Mouse (Mus musculus) adrenal gland, adult 18-20 months (tissue): ENCODE measurements at regions not wholly inside any gene's neighbourhood (a gene's known extent, or its start where the extent isn't known, plus 50 kb on each side); places are given as distances from the start of the nearest gene placed in this dataset.

Source experiments
- DNase-seq, 2 experiments: peaks; one replicate each; pipeline ENCODE4 v3.0.0; 2021 to 2022; ENCODE audit warnings: low spot score in 2 of 2

DNA sequence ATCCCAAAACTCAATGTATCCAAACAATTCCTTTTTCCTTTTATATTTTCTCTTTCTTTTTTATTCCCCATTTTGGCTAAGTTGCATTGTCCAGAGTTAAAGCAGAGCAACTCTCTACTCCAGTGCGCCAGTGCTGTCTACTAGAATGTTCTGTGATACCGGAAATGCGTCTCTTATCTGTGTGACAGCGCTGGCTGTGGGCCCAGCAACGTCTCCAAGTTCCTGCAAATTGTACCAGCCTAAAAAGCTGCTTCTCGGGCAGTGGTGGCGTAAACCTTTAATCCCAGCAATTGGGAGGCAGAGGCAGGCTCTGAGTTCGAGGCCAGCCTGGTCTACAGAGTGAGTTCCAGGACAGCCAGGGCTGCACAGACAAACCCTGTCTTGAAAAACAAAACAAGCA, 59.4 kb downstream of the Cox18 start:
- DNase-seq = no peak

DNA sequence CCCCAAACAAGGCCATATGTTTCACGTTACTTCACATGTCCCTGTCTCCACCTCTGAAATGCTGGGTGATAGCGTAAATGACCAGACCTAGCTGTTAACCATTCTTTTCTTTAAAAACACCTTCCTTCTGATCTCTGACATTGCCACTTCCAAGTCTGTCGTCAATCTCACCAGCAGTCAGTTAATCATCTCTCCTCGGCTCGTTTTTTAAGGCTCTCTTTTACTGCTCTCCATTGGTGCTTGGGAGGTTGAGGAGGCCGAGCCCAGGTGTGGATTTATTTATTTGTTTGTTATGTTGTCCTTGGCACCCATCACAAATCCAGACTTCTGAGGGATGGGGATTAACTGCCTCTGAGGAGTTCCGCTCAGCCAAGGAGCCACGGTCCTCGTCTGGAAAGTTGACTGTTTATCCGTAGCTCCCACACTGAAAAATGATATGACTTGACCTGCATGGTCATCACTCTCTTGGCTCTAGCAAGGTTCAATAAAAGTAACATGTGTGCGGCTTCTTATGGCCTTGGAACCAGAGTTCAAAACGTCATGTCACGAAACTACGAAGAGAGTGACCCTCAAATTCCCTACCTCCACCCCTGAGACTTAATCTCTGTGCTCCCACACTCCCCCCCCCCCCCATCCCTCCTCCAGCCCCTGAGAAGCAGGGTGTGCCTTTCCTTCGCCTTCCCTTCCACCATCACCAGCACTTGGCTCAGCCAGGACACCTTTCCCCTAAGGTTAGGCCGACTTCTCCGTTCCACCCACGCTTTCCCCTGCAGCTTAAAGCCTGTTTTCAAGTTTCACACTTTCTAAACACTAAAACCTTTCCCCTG, 60.6 kb downstream of the Cox18 start:
- DNase-seq = no peak

DNA sequence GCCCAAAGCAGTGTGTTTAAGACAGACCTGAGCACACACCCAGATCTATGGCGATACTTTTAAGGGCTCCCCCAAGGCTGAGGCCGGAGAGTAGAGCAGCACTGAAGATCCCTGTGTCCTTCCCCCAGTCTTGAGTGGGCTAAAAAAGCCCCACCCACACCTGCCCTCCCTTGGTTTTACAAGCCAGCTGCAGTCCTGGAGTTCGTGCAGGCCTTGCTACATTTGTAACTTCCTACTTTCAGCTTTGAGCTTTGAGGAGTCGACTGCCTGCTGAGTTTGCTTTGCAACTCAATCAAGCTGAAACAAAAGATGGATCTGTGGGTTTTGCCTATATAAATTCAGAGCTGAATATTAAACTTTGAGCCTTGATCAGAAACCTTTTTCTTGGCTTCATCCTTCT, 63.5 kb downstream of the Cox18 start:
- no peak for DNase-seq

DNA sequence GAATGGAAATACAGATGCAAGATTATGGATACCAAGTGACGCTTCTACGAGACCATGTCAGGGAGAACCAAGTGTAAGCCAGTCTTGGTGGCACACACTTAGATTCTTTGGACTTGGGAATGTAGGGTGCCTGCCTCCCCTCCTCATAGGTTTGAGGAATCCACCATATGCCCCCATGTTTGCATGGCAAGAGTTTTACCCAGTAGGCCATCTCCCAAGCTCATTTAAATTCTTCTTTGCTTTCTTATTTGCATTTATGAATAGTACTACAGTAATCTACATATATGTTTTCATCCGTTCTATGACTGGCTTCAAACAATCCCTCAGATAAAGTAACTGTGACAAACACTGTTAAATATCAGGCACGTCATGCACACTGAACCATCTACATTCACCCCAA, 67.3 kb downstream of the Cox18 start:
- DNase-seq = no peak

DNA sequence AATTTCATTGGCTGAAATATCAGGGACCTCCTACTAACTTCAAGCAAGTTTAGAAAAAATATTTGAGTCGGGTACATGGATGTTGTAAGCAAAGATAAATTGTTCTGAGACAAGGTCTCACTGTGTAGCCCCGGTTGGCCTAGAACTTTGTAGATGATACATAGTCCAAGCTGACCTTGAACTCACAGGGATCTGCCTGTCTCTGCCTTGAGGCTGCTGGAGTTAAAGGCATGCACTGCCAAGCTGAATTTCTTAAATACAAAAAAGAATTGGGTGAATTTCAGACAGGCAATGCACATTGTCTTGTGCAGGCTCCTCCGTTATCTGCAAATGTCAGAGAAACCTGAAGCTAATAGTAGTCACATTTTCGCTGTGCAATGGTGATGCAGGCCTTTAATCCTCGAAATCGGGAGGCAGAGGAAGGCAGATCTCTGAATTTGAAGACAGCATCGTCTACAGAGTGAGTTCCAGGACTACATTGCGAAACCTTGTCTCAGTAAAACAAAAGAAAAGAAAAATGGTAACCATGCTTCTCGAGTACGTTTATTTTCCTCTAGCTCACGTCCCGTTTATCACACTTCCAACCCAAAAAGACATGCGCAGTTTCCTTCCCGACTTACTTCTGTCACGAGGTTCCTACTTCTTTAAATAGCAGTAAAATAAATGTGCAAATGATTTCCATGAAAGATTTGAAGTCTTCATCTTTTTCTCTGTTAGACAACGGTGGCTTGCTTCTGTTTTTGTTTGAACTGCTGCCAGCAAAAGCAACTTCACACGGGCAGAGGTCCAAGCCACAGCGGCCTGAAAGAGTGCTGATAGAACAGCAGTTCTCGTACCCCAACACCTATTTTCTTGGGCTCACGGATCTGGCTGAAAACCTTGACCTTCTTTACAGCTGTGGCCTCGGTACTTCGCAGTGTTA, 73.9 kb downstream of the Cox18 start:
- DNase-seq = peak; percentile 26 to 38

DNA sequence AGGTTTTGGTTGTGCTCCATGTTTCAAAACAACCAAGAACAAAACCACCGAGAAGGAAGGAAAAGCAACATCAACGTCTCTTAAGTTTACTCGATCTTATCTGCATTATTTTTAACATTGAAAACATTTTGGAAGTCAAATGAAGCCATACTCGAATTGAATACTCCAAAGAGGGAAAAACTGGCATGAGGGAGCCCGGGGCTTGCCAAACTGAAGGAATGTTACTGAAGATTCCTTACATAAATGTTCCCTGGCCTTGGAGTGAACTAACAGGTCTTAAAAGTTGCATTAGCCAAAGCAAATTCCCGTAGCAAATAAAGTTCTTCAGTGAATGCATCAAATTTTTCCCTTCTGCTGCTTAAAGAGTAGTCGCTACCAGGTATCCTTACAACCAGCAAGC, 87.8 kb downstream of the Cox18 start:
- DNase-seq = no peak

DNA sequence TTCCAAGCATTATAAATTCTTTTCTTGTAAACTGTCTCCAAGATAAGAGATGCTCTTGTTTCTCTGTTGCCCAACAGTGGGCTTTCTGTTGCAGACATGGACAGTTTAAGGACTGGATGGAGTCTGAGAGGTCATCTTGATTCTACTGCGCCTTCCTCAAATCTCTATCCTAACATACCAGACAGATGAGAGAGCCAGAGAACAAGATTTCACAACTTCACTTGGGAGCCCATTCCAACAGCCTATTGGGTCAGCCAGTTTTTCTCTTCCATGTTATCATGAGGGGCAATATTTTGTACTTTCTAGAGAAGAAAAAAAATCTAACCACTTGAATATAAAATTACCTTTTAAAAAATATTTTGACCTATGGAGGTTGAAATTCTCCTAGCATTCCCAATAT, 116.8 kb downstream of the Cox18 start:
- DNase-seq = no peak

DNA sequence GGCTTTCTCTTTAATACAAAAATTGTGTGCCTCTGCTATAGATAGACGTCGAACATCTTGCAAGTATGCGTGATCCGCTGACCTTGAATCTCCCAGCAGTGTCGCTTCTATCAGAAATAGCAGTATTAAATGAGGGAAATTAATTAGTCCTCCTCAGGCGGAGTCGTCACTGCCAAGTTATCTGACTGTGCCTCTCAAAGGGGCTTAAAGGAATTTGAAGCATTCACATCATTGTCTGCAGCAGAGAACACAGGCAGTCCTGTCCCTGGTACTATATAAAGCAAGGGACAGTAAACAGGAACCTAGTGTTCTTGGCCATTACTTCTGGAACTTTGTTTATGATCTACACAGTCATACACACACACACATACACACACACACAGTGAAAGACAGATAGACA, 119.1 kb downstream of the Cox18 start:
- DNase-seq = no peak

DNA sequence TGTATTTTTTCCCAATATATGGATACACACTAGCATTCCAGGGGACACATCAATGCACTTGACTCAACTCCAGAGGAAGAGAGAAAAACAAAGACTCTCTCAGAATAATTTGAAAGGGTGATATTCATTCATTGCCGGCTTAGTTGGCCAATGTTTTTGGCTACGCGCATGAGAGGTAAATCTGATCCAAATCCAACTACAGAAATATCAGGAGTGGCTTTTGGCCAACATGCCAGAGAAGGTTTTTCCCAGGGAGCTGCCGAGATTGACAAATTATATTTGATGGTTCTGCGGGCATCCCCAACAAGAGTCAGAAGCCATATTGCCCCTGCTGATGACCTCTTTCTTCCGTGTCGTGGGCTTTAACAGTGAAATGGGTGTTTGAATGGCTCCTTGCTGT, 135.3 kb downstream of the Cox18 start:
- DNase-seq = no peak

DNA sequence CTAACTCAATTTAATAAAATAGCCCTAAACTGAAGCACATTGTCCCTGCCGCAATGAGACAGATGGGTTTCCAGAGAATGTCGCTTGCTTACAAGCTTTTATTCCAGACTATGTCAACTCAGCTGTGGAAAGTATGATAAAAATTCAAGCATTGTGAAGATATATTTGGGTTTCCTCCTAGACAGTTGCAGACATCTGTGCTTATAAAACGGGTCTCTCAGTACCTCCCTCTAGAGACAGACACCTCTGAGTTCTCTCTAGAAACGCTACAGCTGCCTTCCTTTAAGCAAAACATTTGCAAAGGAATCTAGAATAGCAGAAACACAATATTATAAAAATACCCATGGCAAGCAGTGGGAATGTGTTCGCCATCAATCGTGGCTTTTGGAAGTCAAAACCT, 137.3 kb downstream of the Cox18 start:
- DNase-seq = no peak

DNA sequence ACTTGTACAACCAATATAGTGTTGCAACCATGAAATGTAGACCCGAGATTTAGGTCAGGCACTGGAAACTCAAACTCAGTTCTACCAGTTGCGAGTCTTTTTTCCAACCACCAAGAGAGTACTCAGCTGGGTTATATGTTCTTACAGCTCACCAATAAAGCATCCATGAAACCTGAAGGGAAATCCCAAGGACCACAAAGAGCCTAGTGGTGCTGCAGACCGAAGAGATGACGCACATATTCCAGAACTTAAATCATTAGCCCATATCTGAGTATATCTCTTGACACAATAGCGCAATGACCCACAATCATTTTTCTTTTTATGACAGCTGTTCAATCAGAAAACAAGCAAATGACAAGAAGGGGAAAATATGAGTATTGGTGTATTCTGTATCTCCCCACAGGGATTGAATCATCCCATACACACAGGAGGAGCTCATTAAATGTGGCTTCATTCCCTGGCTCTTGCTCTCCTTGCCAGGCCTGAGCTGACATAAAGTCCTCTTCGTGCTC, 146.7 kb downstream of the Cox18 start:
- DNase-seq = no peak

DNA sequence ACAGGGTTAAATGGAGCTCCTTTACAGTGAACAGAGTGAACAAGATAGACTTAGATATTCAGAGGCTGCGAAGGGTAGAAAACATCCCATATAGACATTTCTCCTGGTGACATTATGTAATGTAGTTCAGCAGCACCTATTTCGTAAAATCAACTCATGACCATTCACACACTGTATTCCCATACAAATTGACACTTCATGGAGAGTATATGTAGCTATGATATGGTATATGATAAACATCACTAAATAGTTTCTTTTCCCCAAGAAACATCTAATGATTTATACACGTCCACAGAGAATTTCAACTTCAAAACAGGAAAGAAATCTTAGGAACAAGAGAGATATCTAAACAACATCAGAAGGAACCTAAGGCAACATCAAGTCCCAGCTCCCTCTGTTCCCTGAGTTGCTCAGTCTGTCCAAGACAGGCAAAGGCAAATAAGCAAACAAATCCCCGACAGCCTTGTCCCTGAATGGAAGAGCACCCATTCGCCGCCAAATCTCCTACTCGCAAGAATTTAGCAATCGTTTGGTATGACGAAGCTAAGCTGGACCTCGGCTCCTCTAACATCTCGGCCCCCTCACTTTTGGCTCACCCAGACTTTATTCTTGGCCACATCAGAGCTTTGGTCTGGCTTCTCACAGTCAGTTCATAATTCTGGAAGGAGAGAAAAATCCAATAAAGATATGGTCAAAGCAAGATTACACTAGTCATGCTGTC, 148.0 kb downstream of the Cox18 start:
- DNase-seq = no peak

DNA sequence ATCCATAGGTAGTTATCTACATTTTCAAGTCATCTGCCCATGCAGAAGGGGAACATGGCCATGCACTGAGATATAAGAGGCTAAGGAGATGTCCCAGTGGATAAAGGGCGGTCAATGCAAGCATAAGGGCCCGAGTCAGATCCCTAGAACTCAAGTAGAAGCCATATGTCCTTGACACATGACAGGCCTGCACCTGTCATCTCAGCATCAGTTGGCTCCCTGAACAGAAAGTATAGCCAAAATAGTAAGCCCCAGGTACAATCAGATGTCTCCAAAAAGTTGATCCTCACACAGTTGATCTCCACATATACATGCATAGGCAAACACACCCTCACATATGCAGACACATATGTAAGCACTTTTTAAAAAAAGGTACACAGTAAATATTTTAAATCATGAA, 152.0 kb downstream of the Cox18 start:
- no peak for DNase-seq

DNA sequence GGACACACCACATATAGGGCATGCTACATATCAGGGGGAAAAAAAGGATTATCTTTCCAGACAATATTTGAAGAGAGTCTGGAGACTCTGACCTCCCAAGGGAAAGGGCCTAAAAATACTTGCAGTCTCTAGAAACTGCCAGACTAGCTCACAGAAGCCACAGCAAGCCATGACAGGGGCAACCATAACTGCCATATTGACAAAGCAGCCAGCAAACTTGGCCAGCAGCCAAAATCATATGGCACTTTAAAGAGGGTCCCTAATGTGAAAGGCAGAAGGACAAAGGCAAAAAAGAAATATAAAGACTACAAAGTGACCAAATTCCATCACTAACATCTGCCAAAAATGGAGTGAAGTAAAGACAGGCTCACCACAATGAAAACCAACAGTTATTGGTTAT, 155.2 kb downstream of the Cox18 start:
- no peak for DNase-seq

DNA sequence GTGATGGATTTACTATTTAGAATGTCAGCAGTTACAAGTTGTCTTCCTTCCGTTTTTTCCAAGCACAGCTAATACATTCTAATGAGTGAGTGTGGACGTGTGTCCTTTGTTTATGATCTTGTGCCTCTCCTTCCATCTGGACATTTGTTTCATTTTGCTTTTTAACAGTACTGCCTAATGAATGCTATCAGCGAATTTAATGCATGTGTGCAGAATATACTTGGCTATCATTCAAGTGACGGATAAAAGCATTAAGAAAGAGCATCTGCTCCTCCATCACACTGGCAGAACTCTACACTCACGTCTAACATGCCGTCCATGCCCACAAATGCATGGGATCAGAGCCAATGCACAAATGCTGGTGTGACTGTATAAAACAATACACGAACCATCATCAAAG, 156.0 kb downstream of the Cox18 start:
- no peak for DNase-seq

DNA sequence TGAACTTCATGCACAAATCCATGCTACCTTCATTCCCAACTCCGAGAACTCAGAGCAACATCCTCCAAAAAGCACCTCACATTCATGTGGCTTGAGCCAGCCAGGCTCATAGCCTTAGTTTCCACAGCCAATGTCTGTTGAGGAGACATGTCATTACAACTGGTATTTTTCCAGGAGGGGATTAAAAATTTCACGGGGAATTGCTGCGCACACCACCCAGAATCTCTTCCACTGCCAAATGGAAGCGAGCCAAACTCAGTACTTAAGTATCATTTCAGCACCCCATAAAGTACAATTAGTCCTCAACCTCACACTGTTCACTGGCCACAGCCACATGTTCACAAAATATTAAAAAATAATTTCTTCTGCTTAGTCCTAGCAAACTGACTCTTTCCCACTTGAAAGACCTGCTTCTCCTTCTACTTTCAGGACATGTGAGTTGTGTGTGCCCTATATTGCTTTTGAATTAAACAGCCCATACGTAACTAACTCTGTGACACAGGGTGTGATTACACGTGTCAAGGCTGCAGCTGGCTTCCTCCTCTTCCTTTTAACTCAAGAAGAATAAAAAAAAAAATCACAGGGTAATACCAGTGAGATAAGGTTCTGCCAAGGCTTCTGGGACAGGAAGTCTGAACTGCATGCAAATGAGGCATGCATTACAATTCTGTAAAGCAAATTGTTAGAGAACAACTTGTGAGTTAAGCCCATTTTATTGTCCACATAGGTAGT, 157.8 kb downstream of the Cox18 start:
- no peak for DNase-seq

DNA sequence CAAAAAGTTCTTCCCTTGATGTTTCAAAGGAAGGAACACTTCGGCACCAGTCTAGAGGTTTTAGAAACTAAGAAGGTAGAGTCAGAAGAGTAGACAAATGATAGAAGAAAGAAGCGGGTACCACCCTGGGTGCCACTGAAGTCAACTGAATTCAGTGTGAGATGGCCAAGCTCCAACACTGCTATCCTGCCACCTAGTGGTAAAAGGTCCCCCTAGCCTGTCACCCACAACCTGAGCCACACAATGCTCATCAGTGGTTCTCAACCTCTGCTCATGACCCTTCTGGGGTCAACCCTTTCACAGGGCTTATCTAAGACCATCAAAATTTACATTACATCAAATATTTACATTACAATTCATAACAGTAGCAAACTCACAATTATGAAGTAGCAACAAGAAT, 168.1 kb downstream of the Cox18 start:
- DNase-seq = peak; percentile 36 to 43

DNA sequence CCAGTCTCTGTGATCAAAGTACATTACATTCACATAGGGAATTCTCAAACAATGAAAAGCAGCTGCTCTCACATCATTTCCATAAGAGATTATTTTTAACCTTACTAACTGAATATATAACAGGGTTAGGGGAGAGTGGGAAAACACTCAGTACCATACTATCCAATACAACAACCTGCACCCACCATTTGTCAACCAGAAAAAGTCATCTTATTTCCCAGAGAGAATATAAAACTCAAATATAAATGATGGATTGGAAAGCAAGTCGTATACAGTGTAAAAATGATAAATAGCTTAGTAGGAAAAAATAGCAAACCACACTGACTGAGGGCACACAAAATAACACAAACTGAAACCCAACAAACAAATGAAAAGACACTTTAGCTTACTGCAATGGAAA, 169.4 kb upstream of the Adamts3 start:
- no peak for DNase-seq

DNA sequence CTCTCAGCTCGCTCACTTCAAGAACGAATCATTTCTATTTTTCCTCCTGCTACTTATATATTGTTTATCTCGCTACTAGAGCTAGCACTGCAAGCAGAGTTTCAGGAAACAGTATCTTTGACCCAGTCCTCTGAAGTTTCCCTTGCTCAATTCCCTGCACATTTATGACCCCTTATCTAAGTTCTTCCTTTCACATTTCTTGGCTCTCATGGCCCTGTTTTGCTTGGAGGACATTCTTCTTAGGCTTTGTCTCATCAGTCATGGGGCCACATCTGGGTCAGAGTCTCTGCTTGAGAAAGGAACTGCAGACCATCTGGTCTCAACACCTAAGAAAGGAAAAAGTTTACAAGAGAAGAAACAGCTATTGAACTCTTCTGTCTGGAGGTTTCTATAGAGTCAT, 166.7 kb upstream of the Adamts3 start:
- DNase-seq = no peak

DNA sequence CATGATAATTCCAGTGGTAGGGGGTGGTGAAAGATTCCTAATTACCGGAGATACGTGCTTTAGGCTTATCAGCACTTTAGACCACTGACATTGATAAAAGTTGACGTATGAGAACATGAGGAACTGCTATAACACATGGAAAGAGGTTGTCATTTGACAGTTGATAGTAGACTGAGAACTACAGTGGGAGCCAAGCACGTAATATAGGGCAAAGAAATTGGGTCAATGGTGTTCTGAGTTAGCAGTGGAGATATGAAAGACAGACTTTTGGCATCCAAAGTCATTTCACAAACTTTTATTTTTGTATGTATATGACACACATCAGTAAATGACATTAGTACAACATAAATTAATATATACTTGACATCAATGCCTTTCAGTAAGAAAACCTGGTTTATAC, 159.6 kb upstream of the Adamts3 start:
- no peak for DNase-seq

DNA sequence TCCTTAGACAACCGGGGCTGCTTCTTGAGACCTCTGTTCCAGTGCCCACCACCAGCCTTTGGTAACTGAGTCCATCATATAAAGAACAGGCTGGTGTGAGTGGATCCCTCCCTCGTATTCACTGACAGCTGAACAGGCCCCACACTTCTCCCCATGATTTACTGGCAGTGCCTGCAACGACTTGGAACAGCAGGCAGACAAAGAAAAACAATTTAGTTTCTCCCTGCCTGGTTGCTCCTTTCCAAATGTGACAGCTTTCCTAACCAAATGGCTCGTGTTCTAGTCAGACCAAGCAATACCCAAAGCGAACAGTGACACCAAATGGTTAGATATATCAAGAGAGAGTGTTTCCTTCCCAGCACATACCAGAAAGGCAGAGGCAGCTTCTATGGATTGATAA, 150.0 kb upstream of the Adamts3 start:
- DNase-seq = no peak
